Mouse (Mus musculus) heart, embryonic 13.5 days (tissue): ENCODE results near the gene Ywhag. TPM values are rescaled to one million over a fixed set of nuclear protein-coding genes. Genes with fewer than 3 reads are reported as not detected.

Source experiments
- ATAC-seq: fragments of 200-750 bp; cut with Nextera tagmentation; 2 replicates; pipeline ENCODE4 v1.8.0; 2017; ENCODE audit warnings: moderate TSS enrichment; ENCODE audit not compliant: insufficient number of reproducible peaks, low FRiP score, low TSS enrichment; ENCODE audit errors: extremely low read depth
- H3K27ac ChIP-seq: fragments of 300-500 bp; sonication (generic); replicated peaks from 2 replicates; pipeline ENCODE4 v1.5.1; 2015; ENCODE audit warnings: moderate library complexity, mild to moderate bottlenecking, inconsistent platforms
- H3K27me3 ChIP-seq: fragments of 300-500 bp; sonication (generic); replicated peaks from 2 replicates; pipeline ENCODE4 v1.6.1; 2015; ENCODE audit warnings: mild to moderate bottlenecking, inconsistent platforms
- H3K36me3 ChIP-seq: fragments of 300-500 bp; sonication (generic); 2 replicates; pipeline ENCODE4 v1.6.1; 2015; ENCODE audit warnings: mild to moderate bottlenecking, inconsistent platforms
- H3K4me1 ChIP-seq: fragments of 300-500 bp; sonication (generic); 2 replicates; pipeline ENCODE4 v1.6.1; 2015; ENCODE audit warnings: inconsistent platforms
- H3K4me2 ChIP-seq: fragments of 300-500 bp; sonication (generic); 2 replicates; pipeline ENCODE4 v1.6.1; 2015; ENCODE audit warnings: inconsistent platforms, mild to moderate bottlenecking, moderate library complexity
- H3K4me3 ChIP-seq: fragments of 300-500 bp; sonication (generic); 2 replicates; pipeline ENCODE4 v1.5.1; 2015; ENCODE audit warnings: moderate library complexity, mild to moderate bottlenecking, inconsistent platforms
- H3K9ac ChIP-seq: fragments of 300-500 bp; sonication (generic); 2 replicates; pipeline ENCODE4 v1.6.1; 2015; ENCODE audit warnings: inconsistent platforms, mild to moderate bottlenecking, moderate library complexity
- H3K9me3 ChIP-seq: fragments of 300-500 bp; sonication (generic); 2 replicates; pipeline ENCODE4 v1.6.1; 2016; ENCODE audit warnings: inconsistent platforms
- WGBS: fragments of 180-500 bp; shearing (Covaris S2); methylation state at CpG from one replicate; pipeline ENCODE4 v1.1.7; 2015; ENCODE audit warnings: mixed read lengths; 5-methylcytosine and 5-hydroxymethylcytosine counted together
- polyA plus RNA-seq: library from polyadenylated mRNA; unstranded; fragments of >200 nt; fragmentation: Nextera tagmentation; extraction: Ambion mirVana; gene quantifications from 2 replicates; pipeline ENCODE4 v1.2.1, GENCODE M21; 2015

Gene Ywhag
- polyA plus RNA-seq, 1 experiment from 2014 or later = 157 TPM

- peaks cover 79% of the 10 kb centered on the region for H3K36me3 ChIP-seq
Measured at GRCm38 (mm10) chr5:135910813-135911212, 23.6 kb downstream of the Ywhag start.

GRCm38 (mm10) chr5:135909646-135910045 lies 24.8 kb downstream of the Ywhag start:
- Histone ChIP-seq H3K27me3 (no peaks in the 10 kb centered on the region), H3K27ac (no peak overlapping the region), H3K36me3 (peaks cover 78% of the 10 kb centered on the region)

More at GRCm38 (mm10) chr5:135910813-135911212, 23.6 kb downstream of the Ywhag start:
- Histone ChIP-seq H3K4me3 (no peak overlapping the region), H3K9ac (no peak overlapping the region), H3K27ac (no peak overlapping the region), H3K4me1 (peaks cover 75% of the 10 kb centered on the region), H3K27me3 (no peaks in the 10 kb centered on the region), H3K9me3 (no peaks in the 10 kb centered on the region), H3K4me2 (no peak overlapping the region)
- 88% methylated on average over 25 of the region's 25 CpGs for WGBS
- ATAC-seq = no peak

GRCm38 (mm10) chr5:135908989-135909388 lies 25.4 kb downstream of the Ywhag start:
- H3K9ac ChIP-seq = no peak overlapping the region; the same call in 1 of the 2 replicates
- no peaks in the 10 kb centered on the region for H3K27me3 ChIP-seq
- ATAC-seq = no peak
- peaks cover 74% of the 10 kb centered on the region for H3K4me1 ChIP-seq
- 93% methylated on average over 16 of the region's 16 CpGs for WGBS
- H3K4me2 ChIP-seq = no peak overlapping the region
- no peak overlapping the region for H3K27ac ChIP-seq
- H3K4me3 ChIP-seq = no peak overlapping the region
- H3K9me3 ChIP-seq = no peaks in the 10 kb centered on the region
- H3K36me3 ChIP-seq = peaks cover 80% of the 10 kb centered on the region

More at GRCm38 (mm10) chr5:135909646-135910045, 24.8 kb downstream of the Ywhag start:
- no peak overlapping the region for H3K4me3 ChIP-seq
- no peak overlapping the region for H3K4me2 ChIP-seq
- no peak for ATAC-seq
- H3K4me1 ChIP-seq = peaks cover 74% of the 10 kb centered on the region
- H3K9ac ChIP-seq = no peak overlapping the region
- H3K9me3 ChIP-seq = no peaks in the 10 kb centered on the region
- WGBS = 80% methylated on average over 10 of the region's 10 CpGs

- Histone ChIP-seq H3K36me3 (peaks cover 72% of the 10 kb centered on the region), H3K27ac (no peak overlapping the region), H3K27me3 (no peaks in the 10 kb centered on the region), H3K4me1 (peaks cover 68% of the 10 kb centered on the region), H3K4me2 (no peak overlapping the region), H3K9ac (no peak overlapping the region), H3K9me3 (no peaks in the 10 kb centered on the region), H3K4me3 (no peak overlapping the region)
- no peak for ATAC-seq
- 80% methylated on average over 12 of the region's 12 CpGs for WGBS
Measured at GRCm38 (mm10) chr5:135908185-135908584, 26.2 kb downstream of the Ywhag start.

GRCm38 (mm10) chr5:135907256-135907655 lies 27.2 kb downstream of the Ywhag start:
- WGBS = 76% methylated on average over 13 of the region's 13 CpGs
- no peak for ATAC-seq
- H3K4me2 ChIP-seq = no peak overlapping the region
- no peak overlapping the region for H3K4me3 ChIP-seq
- H3K36me3 ChIP-seq = peaks cover 65% of the 10 kb centered on the region
- no peak overlapping the region for H3K9ac ChIP-seq
- peaks cover 62% of the 10 kb centered on the region for H3K4me1 ChIP-seq
- no peaks in the 10 kb centered on the region for H3K9me3 ChIP-seq
- H3K27me3 ChIP-seq = no peaks in the 10 kb centered on the region
- 0 out of 2 replicates have a peak overlapping the region, but pooled peaks have one; percentile 12 for H3K27ac ChIP-seq

GRCm38 (mm10) chr5:135906846-135907245 lies 27.6 kb downstream of the Ywhag start:
- Histone ChIP-seq H3K27me3 (no peaks in the 10 kb centered on the region), H3K9ac (no peak overlapping the region), H3K27ac (0 out of 2 replicates have a peak overlapping the region, but pooled peaks have one; percentile 12), H3K9me3 (no peaks in the 10 kb centered on the region), H3K4me1 (peaks cover 58% of the 10 kb centered on the region), H3K4me3 (no peak overlapping the region), H3K36me3 (peaks cover 61% of the 10 kb centered on the region), H3K4me2 (no peak overlapping the region)
- ATAC-seq = no peak
- WGBS = 79% methylated on average over 4 of the region's 4 CpGs

- Histone ChIP-seq H3K27ac (peak overlapping the region; percentile 61), H3K9me3 (no peaks in the 10 kb centered on the region), H3K27me3 (no peaks in the 10 kb centered on the region), H3K9ac (0 out of 2 replicates have a peak overlapping the region, but pooled peaks have one; percentile 33), H3K36me3 (peaks cover 48% of the 10 kb centered on the region), H3K4me1 (peaks cover 55% of the 10 kb centered on the region), H3K4me2 (no peak overlapping the region), H3K4me3 (no peak overlapping the region)
- WGBS = 51% methylated on average over 8 of the region's 8 CpGs
- no peak for ATAC-seq
Measured at GRCm38 (mm10) chr5:135905320-135906225, 28.8 kb downstream of the Ywhag start.

- H3K27me3 ChIP-seq = no peaks in the 10 kb centered on the region
- H3K4me2 ChIP-seq = peak overlapping the region; percentile 72
- H3K9me3 ChIP-seq = no peaks in the 10 kb centered on the region
- WGBS = 59% methylated on average over 5 of the region's 5 CpGs
- ATAC-seq = no peak
- peak overlapping the region; percentile 49; the same call in 1 of the 2 replicates for H3K4me3 ChIP-seq
- H3K27ac ChIP-seq = peak overlapping the region; percentile 68
- peaks cover 35% of the 10 kb centered on the region for H3K36me3 ChIP-seq
- peak overlapping the region; percentile 71; the same call in 1 of the 2 replicates for H3K9ac ChIP-seq
- H3K4me1 ChIP-seq = peaks cover 53% of the 10 kb centered on the region
Measured at GRCm38 (mm10) chr5:135904259-135904658, 30.2 kb downstream of the Ywhag start.

- WGBS = under 1% methylated on average over 30 of the region's 30 CpGs
- Histone ChIP-seq H3K27ac (peak overlapping the region; percentile 68), H3K27me3 (no peaks in the 10 kb centered on the region), H3K4me3 (peak overlapping the region; percentile 49), H3K4me1 (peaks cover 48% of the 10 kb centered on the region), H3K9ac (peak overlapping the region; percentile 71), H3K4me2 (peak overlapping the region; percentile 72), H3K36me3 (peaks cover 29% of the 10 kb centered on the region), H3K9me3 (no peaks in the 10 kb centered on the region)
- peak; percentile 89 for ATAC-seq
Measured at GRCm38 (mm10) chr5:135903551-135904151, 30.8 kb downstream of the Ywhag start.

GRCm38 (mm10) chr5:135903058-135903457 lies 31.4 kb downstream of the Ywhag start:
- H3K9me3 ChIP-seq = no peaks in the 10 kb centered on the region
- ATAC-seq = no peak
- H3K4me3 ChIP-seq = peak overlapping the region; percentile 49
- peak overlapping the region; percentile 72 for H3K4me2 ChIP-seq
- peak overlapping the region; percentile 71 for H3K9ac ChIP-seq
- no peaks in the 10 kb centered on the region for H3K27me3 ChIP-seq
- H3K27ac ChIP-seq = peak overlapping the region; percentile 68
- 29% methylated on average over 7 of the region's 7 CpGs for WGBS
- H3K4me1 ChIP-seq = peaks cover 43% of the 10 kb centered on the region
- peaks cover 23% of the 10 kb centered on the region for H3K36me3 ChIP-seq

GRCm38 (mm10) chr5:135901354-135902095 lies 32.9 kb downstream of the Ywhag start:
- H3K27ac ChIP-seq = no peak overlapping the region
- peaks cover 7% of the 10 kb centered on the region; the same call in 1 of the 2 replicates for H3K36me3 ChIP-seq
- peaks cover 28% of the 10 kb centered on the region for H3K4me1 ChIP-seq
- no peak overlapping the region for H3K4me2 ChIP-seq
- H3K9ac ChIP-seq = no peak overlapping the region
- no peaks in the 10 kb centered on the region for H3K27me3 ChIP-seq
- no peaks in the 10 kb centered on the region for H3K9me3 ChIP-seq
- 57% methylated on average over 6 of the region's 6 CpGs for WGBS
- ATAC-seq = no peak
- H3K4me3 ChIP-seq = no peak overlapping the region
